Mouse (Mus musculus) neural tube, embryonic 12.5 days (tissue): ENCODE results near the gene Ccl9. TPM values are rescaled to one million over a fixed set of nuclear protein-coding genes. Genes with fewer than 3 reads are reported as not detected.
"Not testable (repeated sequence)": the region's sequence is repeated elsewhere in the genome, so short reads cannot be mapped to it uniquely, and the experiment has no call there.

Experiments used
- ATAC-seq: fragments of 200-750 bp; cut with Nextera tagmentation; 2 replicates; pipeline ENCODE4 v1.8.0; 2017; ENCODE audit warnings: low read depth, mild to moderate bottlenecking, moderate TSS enrichment, moderate library complexity; ENCODE audit not compliant: low FRiP score
- H3K27ac ChIP-seq: fragments of 300-500 bp; sonication (generic); 2 replicates; pipeline ENCODE4 v1.5.1; 2016
- H3K27me3 ChIP-seq: fragments of 300-500 bp; sonication (generic); replicated peaks from 2 replicates; pipeline ENCODE4 v1.6.1; 2016; ENCODE audit warnings: mild to moderate bottlenecking
- H3K36me3 ChIP-seq: fragments of 300-500 bp; sonication (generic); 2 replicates; pipeline ENCODE4 v1.6.1; 2016; ENCODE audit warnings: mild to moderate bottlenecking
- H3K4me1 ChIP-seq: fragments of 300-500 bp; sonication (generic); 2 replicates; pipeline ENCODE4 v1.6.1; 2016
- H3K4me2 ChIP-seq: fragments of 300-500 bp; sonication (generic); replicated peaks from 2 replicates; pipeline ENCODE4 v1.6.1; 2016; ENCODE audit warnings: mild to moderate bottlenecking
- H3K4me3 ChIP-seq: fragments of 300-500 bp; sonication (generic); 2 replicates; pipeline ENCODE4 v1.5.1; 2016
- H3K9ac ChIP-seq: fragments of 300-500 bp; sonication (generic); 2 replicates; pipeline ENCODE4 v1.6.1; 2016; ENCODE audit warnings: mild to moderate bottlenecking
- H3K9me3 ChIP-seq: fragments of 300-500 bp; sonication (generic); 2 replicates; pipeline ENCODE4 v1.6.1; 2016; ENCODE audit warnings: mild to moderate bottlenecking
- WGBS: fragments of 180-500 bp; shearing (Covaris S2); methylation state at CpG from one replicate; pipeline ENCODE4 v1.1.7; 2016; 5-methylcytosine and 5-hydroxymethylcytosine counted together
- polyA plus RNA-seq: library from polyadenylated mRNA; unstranded; fragments of >200 nt; fragmentation: Nextera tagmentation; extraction: Ambion mirVana; gene quantifications from 2 replicates; pipeline ENCODE4 v1.2.1, GENCODE M21; 2016

Ccl9 gene
- polyA plus RNA-seq, 1 experiment from 2014 or later, result 2.1 TPM

DNA sequence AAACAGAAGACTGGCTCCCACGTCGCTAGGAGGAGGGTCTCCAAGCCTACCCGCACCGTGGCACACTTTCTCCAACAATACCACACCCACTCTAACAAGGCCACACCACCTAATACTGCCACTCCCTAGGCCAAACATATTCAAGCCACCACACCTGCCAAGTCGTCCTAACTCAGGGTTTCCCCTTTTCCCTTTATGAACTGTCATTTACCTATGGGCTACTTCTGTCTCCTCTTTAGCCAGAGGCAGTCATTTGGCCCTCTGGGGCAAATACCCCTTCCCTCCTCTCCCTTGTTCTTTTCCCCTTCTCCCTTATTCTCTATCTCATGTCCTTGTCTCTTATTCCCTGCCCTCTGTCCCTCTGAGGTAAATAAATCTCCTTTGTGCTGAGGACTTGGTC is 26.8 kb downstream of the Ccl9 start:
- Histone ChIP-seq H3K27ac (no peak overlapping the region), H3K9ac (no peak overlapping the region), H3K4me2 (no peak overlapping the region), H3K4me3 (no peak overlapping the region), H3K9me3 (no peaks in the 10 kb centered on the region), H3K27me3 (no peaks in the 10 kb centered on the region), H3K36me3 (no peaks in the 10 kb centered on the region), H3K4me1 (no peaks in the 10 kb centered on the region)
- ATAC-seq, result no peak
- WGBS, result 83% methylated on average over 5 of the region's 5 CpGs

DNA sequence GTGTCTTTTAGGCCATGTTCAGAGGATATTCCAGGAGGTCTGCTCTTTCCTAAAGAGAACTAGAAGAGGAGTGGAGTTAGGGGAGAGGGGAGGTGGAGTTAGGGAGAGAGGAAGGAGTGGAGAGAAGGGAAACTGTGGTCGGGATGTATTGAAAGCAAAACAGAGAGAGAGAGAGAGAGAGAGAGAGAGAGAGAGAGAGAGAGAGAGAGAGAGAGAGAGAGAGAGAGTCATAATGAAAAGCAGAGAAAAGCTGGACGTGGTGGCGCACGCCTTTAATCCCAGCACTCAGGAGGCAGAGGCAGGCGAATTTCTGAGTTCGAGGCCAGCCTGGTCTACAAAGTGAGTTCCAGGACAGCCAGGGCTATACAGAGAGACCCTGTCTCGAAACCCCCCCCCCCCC is 27.4 kb downstream of the Ccl9 start:
- not testable (repeated sequence) for H3K9ac ChIP-seq, H3K27ac ChIP-seq, H3K36me3 ChIP-seq, ATAC-seq, H3K4me3 ChIP-seq, H3K4me1 ChIP-seq, H3K9me3 ChIP-seq, H3K4me2 ChIP-seq, H3K27me3 ChIP-seq
- WGBS, result 92% methylated on average over 7 of the region's 7 CpGs

DNA sequence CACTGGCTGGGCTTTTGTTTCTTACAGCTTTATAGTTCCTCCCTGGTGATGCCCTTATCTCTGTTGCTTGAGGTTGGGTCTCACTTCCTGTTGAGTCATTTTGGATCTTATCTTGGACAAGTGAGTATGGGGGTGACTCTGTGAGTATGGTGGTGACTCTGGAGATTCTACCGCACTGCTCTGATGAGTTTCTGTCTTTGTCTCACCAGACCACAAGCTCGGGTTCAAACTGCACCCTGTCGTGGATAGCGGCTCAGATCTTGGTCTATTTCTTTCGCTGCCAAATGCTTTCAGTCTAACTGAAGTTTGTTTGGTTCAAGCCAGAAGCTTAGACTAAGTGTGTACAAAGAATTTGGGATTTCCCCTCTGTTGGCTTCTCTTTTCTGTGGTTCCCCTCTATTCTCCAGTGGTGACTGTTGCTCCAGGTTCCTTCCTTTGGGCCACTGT is 28.2 kb downstream of the Ccl9 start:
- no peak overlapping the region for H3K4me3 ChIP-seq
- H3K4me1 ChIP-seq, result no peaks in the 10 kb centered on the region
- no peaks in the 10 kb centered on the region for H3K36me3 ChIP-seq
- no peak overlapping the region for H3K27ac ChIP-seq
- no peak for ATAC-seq
- H3K4me2 ChIP-seq, result no peak overlapping the region
- no peaks in the 10 kb centered on the region for H3K9me3 ChIP-seq
- H3K9ac ChIP-seq, result no peak overlapping the region
- H3K27me3 ChIP-seq, result no peaks in the 10 kb centered on the region
- WGBS, result 91% methylated on average over 5 of the region's 5 CpGs

DNA sequence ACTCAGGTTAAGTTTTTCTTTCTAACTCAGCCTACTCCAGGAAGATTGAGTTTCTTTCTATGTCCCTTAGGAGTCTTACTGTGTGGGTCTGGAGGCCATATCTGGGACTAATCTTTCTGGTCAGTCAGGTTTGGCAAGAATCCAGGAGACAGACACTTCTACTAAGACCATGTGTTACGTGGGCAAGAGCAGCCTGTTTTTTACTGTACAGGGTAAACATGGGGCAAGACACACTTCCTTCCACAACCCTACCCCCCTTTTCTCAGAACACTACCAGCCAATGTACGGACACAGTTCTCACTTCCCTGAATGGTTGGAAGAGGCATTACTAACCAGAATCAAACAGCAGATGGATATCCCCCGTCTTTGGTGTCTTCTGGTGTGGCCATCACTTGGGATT is 34.2 kb downstream of the Ccl9 start:
- H3K9ac ChIP-seq, result no peak overlapping the region
- H3K4me2 ChIP-seq, result no peak overlapping the region
- H3K27ac ChIP-seq, result no peak overlapping the region
- no peak overlapping the region for H3K4me3 ChIP-seq
- no peaks in the 10 kb centered on the region for H3K36me3 ChIP-seq
- H3K9me3 ChIP-seq, result no peaks in the 10 kb centered on the region
- 77% methylated on average over 3 of the region's 3 CpGs for WGBS
- H3K27me3 ChIP-seq, result no peaks in the 10 kb centered on the region
- H3K4me1 ChIP-seq, result no peaks in the 10 kb centered on the region
- no peak for ATAC-seq

DNA sequence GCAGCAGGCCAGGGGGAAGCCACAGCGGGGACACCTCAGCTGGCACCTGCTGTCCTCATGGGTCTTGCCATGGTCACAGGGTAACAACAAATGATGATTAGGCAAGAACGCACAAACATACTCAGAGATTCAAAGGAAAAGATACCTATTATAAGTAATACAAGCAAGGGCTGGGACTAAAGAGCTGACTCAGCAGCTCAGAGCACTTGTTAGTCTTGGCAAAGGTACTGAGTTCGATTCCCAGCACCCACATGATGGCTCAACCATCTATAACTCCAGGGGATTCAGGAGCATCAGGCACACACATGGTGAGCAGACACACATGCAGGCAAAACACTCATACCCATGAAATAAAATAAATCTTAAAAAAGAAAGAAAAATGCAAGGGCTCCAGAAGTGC is 37.0 kb downstream of the Ccl9 start:
- ATAC-seq, result no peak
- no peaks in the 10 kb centered on the region for H3K27me3 ChIP-seq
- WGBS, result 93% methylated on average over 3 of the region's 3 CpGs
- H3K4me1 ChIP-seq, result no peaks in the 10 kb centered on the region
- no peak overlapping the region for H3K4me3 ChIP-seq
- no peak overlapping the region for H3K4me2 ChIP-seq
- H3K36me3 ChIP-seq, result no peaks in the 10 kb centered on the region
- no peak overlapping the region for H3K27ac ChIP-seq
- H3K9me3 ChIP-seq, result no peaks in the 10 kb centered on the region
- H3K9ac ChIP-seq, result no peak overlapping the region

DNA sequence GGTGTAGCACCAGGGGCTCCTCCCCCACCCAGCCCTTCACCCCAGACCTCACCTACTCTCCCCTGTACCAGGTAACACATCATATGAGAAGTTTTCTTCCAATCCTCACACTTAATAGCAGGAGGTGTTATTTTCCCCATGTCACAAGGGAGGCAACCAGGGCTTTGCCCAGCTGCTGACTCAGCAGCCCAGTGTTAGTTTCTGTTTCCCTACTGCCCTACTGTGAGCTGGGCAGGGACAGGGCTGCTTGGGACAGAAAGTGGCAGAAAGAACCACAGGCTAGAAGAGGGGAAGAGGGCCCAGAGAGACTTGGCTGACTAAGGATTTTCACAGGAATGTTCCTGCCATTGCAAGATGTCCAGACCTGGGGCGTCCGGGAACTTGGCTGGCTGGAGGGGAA is 37.5 kb downstream of the Ccl9 start:
- WGBS, result 92% methylated on average over 2 of the region's 2 CpGs
- no peak overlapping the region for H3K9ac ChIP-seq
- no peaks in the 10 kb centered on the region for H3K27me3 ChIP-seq
- no peaks in the 10 kb centered on the region for H3K36me3 ChIP-seq
- H3K27ac ChIP-seq, result no peak overlapping the region
- no peaks in the 10 kb centered on the region for H3K9me3 ChIP-seq
- no peak overlapping the region for H3K4me3 ChIP-seq
- no peaks in the 10 kb centered on the region for H3K4me1 ChIP-seq
- ATAC-seq, result no peak
- no peak overlapping the region for H3K4me2 ChIP-seq

DNA sequence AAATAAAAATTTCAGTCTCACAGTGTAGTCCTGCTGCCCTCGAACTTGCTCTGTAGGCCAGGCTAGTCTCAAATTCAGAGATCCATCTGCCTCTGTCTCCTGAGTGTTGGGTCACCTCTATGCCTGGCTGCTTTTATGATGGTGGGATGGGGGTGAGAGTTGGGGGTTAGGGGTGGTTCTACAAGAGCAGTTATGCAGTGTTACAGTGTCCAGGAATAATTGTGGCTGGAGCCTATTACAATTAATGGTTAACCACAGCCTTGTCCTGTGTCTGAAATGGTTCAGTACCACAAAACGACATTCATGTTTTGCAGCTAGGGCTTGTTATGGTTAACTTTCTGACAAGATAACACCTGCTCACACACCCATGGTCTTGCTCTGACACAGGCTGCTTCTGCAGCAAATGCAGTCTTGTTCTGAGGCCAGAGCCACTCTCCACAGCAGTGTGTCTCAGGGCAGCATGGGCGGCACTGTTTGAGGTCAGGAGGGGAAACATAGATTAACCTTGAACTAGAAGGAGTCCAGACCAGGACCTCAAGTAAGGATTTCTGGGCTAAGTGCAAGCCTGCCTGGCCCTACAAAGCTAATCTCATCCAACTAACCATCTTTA is 39.6 kb downstream of the Ccl9 start:
- no peak overlapping the region for H3K4me2 ChIP-seq
- no peaks in the 10 kb centered on the region for H3K9me3 ChIP-seq
- no peak overlapping the region for H3K4me3 ChIP-seq
- no peak overlapping the region for H3K9ac ChIP-seq
- no peak for ATAC-seq
- whole genome bisulfite sequencing, result 86% methylated on average over 3 of the region's 3 CpGs
- H3K27me3 ChIP-seq, result no peaks in the 10 kb centered on the region
- H3K36me3 ChIP-seq, result no peaks in the 10 kb centered on the region
- H3K4me1 ChIP-seq, result no peaks in the 10 kb centered on the region; the same call in 1 of the 2 replicates
- H3K27ac ChIP-seq, result no peak overlapping the region

DNA sequence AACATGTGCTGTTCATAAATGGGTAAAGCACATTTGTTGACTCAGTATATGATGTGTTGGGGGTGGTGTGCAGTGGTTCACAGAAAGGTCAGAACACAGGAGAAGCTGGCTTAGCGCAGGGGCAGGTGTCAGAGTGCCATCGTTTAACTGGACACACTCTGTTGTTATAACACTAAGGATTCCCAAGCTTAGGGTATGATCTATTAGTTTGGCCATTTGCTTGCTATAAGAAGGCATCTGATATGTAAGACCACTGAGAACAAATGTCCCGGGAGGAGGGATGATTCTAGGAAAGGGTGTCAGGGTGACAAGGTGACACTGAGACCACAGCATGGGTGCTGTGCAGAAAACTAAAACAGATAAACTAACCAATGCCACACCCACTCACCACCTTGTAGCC is 41.6 kb downstream of the Ccl9 start:
- Histone ChIP-seq H3K4me1 (no peaks in the 10 kb centered on the region; the same call in 1 of the 2 replicates), H3K27me3 (no peaks in the 10 kb centered on the region), H3K36me3 (no peaks in the 10 kb centered on the region), H3K27ac (no peak overlapping the region), H3K9ac (no peak overlapping the region), H3K9me3 (no peaks in the 10 kb centered on the region), H3K4me3 (no peak overlapping the region), H3K4me2 (no peak overlapping the region)
- ATAC-seq, result no peak
- WGBS, result 80% methylated on average over 3 of the region's 3 CpGs

DNA sequence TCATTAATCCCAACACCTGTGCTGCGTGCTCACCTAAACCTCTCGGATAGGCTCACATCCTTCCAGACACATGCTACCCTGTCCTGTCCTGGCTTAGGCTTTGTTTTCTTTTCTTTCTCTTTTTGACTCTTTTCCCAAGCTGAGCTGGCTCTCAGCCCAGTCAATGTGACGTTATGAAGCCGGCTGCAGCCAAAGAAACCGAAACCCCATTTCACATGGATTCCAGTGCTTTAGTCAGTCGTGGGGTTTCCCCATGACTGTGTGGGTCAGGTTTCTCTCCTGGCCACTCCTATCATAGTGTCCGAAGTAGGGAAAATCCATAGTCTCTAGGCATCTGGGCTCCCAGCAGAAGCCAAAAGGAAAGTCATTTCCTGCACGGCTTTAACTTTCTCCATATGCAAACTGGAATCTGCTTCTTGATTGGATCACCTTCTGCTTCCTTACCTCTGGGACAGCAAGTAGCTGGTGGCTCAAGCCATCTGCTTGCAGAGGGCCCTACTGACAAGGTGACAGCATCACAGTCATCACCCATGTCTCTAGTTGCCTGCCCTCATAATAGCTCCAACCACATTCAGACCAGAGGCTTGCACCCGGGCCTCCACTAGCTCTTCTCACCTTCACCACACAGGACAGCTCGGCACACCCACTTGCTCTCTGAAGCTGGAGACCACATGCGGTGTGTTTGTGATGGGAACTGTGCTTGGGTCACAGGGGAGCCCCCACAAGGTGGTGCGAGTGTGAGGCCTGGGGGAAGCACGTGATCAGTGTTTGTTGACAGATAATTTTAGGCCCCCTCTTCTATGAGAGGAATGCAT is 43.6 kb downstream of the Ccl9 start:
- 58% methylated on average over 13 of the region's 13 CpGs for WGBS
- H3K36me3 ChIP-seq, result no peaks in the 10 kb centered on the region
- no peak overlapping the region for H3K4me3 ChIP-seq
- no peak for ATAC-seq
- no peak overlapping the region for H3K9ac ChIP-seq
- H3K4me2 ChIP-seq, result no peak overlapping the region
- H3K4me1 ChIP-seq, result no peaks in the 10 kb centered on the region; the same call in 1 of the 2 replicates
- no peaks in the 10 kb centered on the region for H3K9me3 ChIP-seq
- H3K27me3 ChIP-seq, result no peaks in the 10 kb centered on the region
- no peak overlapping the region for H3K27ac ChIP-seq

DNA sequence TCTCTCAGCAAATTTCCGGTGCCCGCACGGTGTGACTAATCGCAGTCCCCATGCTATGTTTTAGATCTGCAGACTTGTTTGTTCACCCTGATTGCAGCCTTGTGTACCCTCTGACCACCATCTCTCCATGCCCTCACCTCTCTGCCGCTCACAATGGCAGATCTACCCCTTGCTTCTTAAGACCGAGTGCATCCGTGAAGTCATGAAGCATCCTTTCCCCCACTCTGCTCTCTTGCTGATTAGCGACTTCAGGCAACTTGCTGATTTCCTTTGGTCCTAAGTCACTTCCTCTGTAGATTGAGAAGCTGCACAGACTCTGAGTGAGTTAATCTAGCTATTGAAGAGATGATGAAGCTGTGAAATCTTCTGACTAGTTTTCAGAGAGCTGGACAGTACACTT is 44.3 kb downstream of the Ccl9 start:
- 88% methylated on average over 8 of the region's 8 CpGs for whole genome bisulfite sequencing
- Histone ChIP-seq H3K4me1 (no peaks in the 10 kb centered on the region; the same call in 1 of the 2 replicates), H3K9ac (no peak overlapping the region), H3K4me3 (no peak overlapping the region), H3K9me3 (no peaks in the 10 kb centered on the region), H3K4me2 (no peak overlapping the region), H3K36me3 (no peaks in the 10 kb centered on the region), H3K27me3 (no peaks in the 10 kb centered on the region), H3K27ac (no peak overlapping the region)
- ATAC-seq, result no peak

DNA sequence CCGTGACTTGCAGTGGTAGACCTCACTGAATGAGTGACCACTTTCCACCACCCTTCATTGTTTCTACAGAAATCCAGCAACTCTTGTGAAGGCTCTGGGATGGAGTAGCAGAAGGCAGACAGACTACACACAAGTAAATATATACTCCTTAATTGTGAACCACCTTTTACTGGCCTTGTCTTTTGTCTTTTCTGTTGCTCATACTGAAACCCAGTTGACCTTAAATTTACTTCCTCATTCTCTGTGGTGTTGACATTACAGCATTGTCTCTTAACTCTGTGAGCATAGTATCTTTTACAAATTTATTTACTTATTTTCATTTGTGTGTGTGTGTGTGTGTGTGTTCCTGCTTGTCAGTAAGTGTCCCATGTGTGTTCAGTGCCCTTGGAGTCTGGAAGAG is 45.2 kb downstream of the Ccl9 start:
- H3K9me3 ChIP-seq, result no peaks in the 10 kb centered on the region
- H3K4me1 ChIP-seq, result no peaks in the 10 kb centered on the region; the same call in 1 of the 2 replicates
- 86% methylated on average over 1 of the region's 1 CpGs for WGBS
- H3K4me3 ChIP-seq, result no peak overlapping the region
- no peak overlapping the region for H3K4me2 ChIP-seq
- H3K27ac ChIP-seq, result no peak overlapping the region
- H3K36me3 ChIP-seq, result no peaks in the 10 kb centered on the region
- no peak for ATAC-seq
- H3K27me3 ChIP-seq, result no peaks in the 10 kb centered on the region
- H3K9ac ChIP-seq, result no peak overlapping the region

DNA sequence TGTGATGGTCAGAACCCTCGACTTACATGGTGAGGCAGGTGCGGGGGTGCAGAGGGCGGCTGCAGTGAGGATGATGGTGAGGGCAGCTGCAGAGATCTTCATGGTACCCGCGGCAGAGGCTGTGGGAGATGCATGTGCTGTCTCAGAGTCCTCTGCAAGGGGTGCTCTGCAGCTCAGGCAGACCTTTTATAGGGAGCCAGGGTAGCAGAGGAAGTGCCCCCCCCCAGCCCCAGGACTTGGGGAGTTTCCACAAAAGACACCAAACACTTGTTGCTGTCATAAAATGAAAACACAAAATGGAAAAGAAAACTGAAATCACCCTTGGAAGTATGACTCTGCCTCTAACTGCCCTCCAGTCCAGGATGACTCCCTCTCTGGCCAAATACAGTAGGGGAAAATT is 48.1 kb downstream of the Ccl9 start, which contains the start of gene Ccl5:
Gene Ccl5, minus strand, starts transcription at position 159 of the 400 bp plus-strand sequence.
- no peak within 1 kb of the TSS for H3K4me3 ChIP-seq
- H3K4me1 ChIP-seq, result no peaks in the 10 kb centered on the region; the same call in 1 of the 2 replicates
- no peak for ATAC-seq
- WGBS, result 88% methylated on average over 5 of the region's 5 CpGs
- H3K9ac ChIP-seq, result no peak within 1 kb of the TSS
- no peaks in the 10 kb centered on the region for H3K9me3 ChIP-seq
- H3K36me3 ChIP-seq, result no peaks in the 10 kb centered on the region
- H3K27me3 ChIP-seq, result no peaks in the 10 kb centered on the region
- no peak within 1 kb of the TSS for H3K27ac ChIP-seq
- no peak within 1 kb of the TSS for H3K4me2 ChIP-seq

DNA sequence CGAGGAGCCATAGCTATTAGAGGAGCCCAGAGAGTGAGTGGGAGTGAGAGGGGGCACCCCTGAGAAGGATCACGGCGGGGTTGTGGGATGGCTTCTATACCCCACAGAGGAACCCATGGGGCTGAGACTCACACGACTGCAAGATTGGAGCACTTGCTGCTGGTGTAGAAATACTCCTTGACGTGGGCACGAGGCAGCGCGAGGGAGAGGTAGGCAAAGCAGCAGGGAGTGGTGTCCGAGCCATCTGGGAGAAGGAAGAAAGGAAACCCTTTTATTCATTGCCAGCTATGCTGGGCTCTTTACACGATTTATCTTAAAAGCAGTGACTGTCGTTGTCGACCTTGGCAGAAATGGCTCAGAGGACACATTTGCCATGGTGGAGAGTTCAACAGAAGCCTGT is 49.4 kb downstream of the Ccl9 start:
- ATAC-seq, result no peak
- WGBS, result 68% methylated on average over 12 of the region's 12 CpGs
- no peak overlapping the region for H3K27ac ChIP-seq

More for the DNA sequence above, 49.4 kb downstream of the Ccl9 start:
- Histone ChIP-seq H3K4me1 (no peaks in the 10 kb centered on the region), H3K36me3 (no peaks in the 10 kb centered on the region), H3K9me3 (no peaks in the 10 kb centered on the region), H3K4me2 (no peak overlapping the region), H3K9ac (no peak overlapping the region), H3K27me3 (no peaks in the 10 kb centered on the region), H3K4me3 (no peak overlapping the region)
